Mouse (Mus musculus) cortical plate, adult 2 months (tissue): ENCODE results near the gene Pde9a.

ENCODE experiments used
- CTCF ChIP-seq: fragments of 200-500 bp; IDR thresholded peaks from 2 replicates; pipeline ENCODE4 v1.5.1; 2011; ENCODE audit warnings: mild to moderate bottlenecking, control low read depth, low read length; ENCODE audit not compliant: insufficient read depth; ENCODE audit errors: extremely low read depth
- POLR2A ChIP-seq: fragments of 200-500 bp; IDR thresholded peaks from 2 replicates; pipeline ENCODE4 v1.6.1; 2011; ENCODE audit warnings: mild to moderate bottlenecking, low read length, control low read depth; ENCODE audit not compliant: insufficient read depth; ENCODE audit errors: extremely low read depth

GRCm38 (mm10) chr17:31370931-31371330 lies 15.1 kb upstream of the Pde9a start:
- TF ChIP-seq POLR2A, result no peak
- TF ChIP-seq CTCF, result no peak
